Mouse (Mus musculus): ENCODE data around the gene Gm9008. TPM values are rescaled to one million over a fixed set of nuclear protein-coding genes. Genes with fewer than 3 reads are reported as not detected.
"Not testable (repeated sequence)": the region's sequence is repeated elsewhere in the genome, so short reads cannot be mapped to it uniquely, and the experiment has no call there.

The Gm9008 gene
- polyA plus RNA-seq (2015; fragmentation: Nextera tagmentation; extraction: Ambion mirVana) = 0.15 and 0.19 TPM in 2 replicates

DNA sequence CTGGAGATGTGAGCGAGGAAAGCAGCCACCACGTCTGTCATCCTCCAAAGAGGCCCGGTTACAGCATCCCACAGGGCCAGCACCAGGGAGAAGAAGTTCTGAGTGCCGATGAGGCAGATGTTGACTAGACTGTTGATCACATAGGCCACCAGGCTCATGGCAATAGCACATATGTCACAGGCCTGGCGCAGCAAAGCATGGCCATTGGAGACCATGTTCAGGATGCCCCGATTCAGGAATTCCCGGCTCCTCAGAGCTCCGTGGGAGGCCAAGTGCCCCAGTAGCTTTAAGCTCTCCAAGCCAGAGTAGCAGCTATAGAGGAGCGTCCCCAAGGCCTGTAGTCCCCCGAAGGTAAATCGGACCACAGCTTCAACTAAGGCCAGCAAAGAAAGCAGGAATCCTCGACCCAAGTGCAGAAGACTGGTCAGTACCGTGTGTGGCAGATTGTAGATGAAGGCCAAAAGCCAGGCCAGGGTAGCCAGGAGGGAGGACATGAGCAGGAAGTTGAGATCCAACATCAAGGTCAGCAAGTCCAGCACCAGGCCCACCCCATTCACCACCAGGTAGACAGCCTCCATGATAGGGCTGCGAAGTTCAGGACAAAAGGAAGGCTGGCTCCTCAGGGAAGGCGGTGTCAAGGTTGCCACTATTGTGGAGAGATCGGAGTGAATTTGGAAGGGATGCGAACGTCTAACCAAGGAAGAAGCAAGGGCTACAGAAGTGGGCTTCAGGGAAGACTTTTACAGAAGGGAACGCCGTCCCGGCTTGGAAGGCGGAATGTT lies at the start of gene Gm9008:
Gm9008 (minus strand) TSS at position 731 of the 782 bp plus-strand sequence.
- not testable (repeated sequence) for H3K27ac ChIP-seq (replicated peaks); H3K4me1 ChIP-seq; H3K9ac ChIP-seq (replicated peaks); H3K9me3 ChIP-seq (replicated peaks); H3K4me3 ChIP-seq (replicated peaks); H3K36me3 ChIP-seq; H3K4me2 ChIP-seq; H3K27me3 ChIP-seq (replicated peaks); ATAC-seq (ENCODE audit: low FRiP score)
- WGBS = 96% methylated on average over 19 of the region's 22 CpGs

DNA sequence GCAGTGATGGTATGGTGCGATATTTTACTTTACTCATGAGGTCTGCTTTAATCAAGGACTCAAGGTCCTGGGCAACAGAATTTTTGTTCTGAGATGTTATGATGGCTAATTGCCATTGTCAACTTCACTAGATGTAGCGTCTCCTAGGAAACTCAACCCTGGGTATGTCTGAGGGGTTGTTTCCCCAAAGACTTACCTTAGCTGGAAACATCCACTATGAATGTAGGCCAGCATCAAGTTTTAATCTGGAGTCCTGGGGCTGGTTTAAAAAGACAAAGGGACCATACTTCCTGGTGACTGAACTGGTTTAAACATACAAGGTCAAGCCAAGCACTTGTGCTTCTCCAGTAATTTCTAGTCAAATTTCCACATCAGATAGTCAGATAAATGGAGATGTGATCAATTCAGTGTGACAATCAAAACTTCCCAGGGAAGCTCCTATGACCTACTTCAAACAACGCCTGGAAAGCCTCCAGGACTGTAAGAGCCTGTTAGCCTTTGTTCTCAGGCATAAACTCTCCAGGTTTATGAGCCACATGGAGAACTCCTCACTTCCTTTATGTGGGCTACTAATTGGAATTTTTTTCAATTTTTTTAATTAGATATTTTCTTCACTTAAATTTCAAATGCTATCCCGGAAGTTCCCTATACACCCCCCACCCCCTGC lies 24.5 kb upstream of the Gm9008 start:
- Histone ChIP-seq H3K4me1 (no peaks in the 10 kb centered on the region), H3K4me2 (no peak overlapping the region), H3K27ac (replicated peaks) (no peak overlapping the region), H3K9me3 (replicated peaks) (no peaks in the 10 kb centered on the region), H3K36me3 (no peaks in the 10 kb centered on the region), H3K9ac (replicated peaks) (no peak overlapping the region), H3K27me3 (replicated peaks) (no peaks in the 10 kb centered on the region), H3K4me3 (replicated peaks) (no peak overlapping the region)
- WGBS = 83% methylated on average over 4 of the region's 4 CpGs
- no peak for ATAC-seq (ENCODE audit: low FRiP score)

DNA sequence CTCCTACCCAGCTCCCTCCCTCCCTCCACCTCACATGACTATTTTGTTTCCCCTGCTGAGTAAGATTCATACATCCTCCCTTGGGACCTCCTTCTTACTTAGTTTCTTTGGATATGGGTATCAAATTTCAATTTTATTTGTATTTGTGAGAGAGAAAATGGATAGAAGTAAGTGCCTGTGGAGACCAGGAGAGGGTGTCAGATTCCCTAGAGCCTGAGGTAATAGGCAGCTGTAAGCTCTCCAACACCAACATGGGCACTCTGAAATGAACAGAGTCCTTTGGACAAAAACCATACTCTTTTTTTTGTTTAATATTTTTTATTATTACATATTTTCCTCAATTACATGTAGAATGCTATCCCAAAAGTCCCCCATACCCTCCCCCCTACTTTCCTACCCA lies 12.6 kb upstream of the Gm9008 start:
- Histone ChIP-seq H3K4me1 (no peaks in the 10 kb centered on the region), H3K4me3 (replicated peaks) (no peak overlapping the region), H3K9ac (replicated peaks) (no peak overlapping the region), H3K27ac (replicated peaks) (no peak overlapping the region), H3K4me2 (no peak overlapping the region), H3K27me3 (replicated peaks) (no peaks in the 10 kb centered on the region), H3K9me3 (replicated peaks) (no peaks in the 10 kb centered on the region), H3K36me3 (no peaks in the 10 kb centered on the region)
- no peak for ATAC-seq (ENCODE audit: low FRiP score)

DNA sequence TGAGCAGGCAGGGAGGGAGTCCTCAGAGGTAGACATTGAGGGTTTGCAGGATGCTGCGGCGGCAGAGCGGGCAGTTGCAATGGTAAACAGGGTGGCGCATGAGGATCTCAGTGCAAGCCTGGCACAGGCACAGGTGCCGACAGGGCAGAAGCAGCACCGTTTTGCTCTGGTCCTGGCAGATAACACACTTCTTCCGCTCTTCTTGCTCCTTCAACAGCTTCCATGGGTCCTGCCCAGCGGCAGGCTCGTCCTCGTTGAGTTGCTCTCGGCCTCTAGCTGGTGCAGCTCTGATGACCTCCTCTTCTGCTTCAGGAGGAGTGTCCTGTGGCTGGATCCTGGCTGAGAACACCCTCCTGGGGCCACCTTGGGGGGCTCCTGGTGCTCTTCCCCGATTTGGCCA lies 1.2 kb downstream of the Gm9008 start:
- H3K9me3 ChIP-seq (replicated peaks); H3K27me3 ChIP-seq (replicated peaks); H3K36me3 ChIP-seq; H3K4me3 ChIP-seq (replicated peaks); H3K9ac ChIP-seq (replicated peaks); H3K4me2 ChIP-seq; ATAC-seq (ENCODE audit: low FRiP score); H3K27ac ChIP-seq (replicated peaks); H3K4me1 ChIP-seq: not testable (repeated sequence)
- 97% methylated on average over 6 of the region's 12 CpGs for WGBS

DNA sequence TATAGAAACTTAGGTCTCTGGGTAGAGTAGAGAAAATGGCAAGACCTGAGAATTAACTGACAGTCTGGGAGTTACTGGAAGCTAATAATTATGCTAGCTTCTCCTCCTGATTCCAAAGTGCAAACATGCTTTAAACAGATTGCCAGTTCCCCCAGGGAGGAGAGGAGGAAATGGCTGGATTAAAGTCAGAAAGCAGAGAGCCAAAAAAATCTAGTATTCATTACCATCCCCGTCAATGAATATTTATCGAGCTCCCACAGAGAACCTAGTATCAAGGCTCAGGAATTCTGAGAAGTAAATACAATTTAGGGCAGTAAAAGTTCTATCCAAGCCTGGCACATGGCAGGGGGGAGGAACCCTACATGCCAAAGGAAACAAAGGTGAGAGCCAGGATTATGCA lies 29.4 kb downstream of the Gm9008 start:
- H3K36me3 ChIP-seq = no peaks in the 10 kb centered on the region
- no peak for ATAC-seq (ENCODE audit: low FRiP score)
- no peak overlapping the region for H3K4me3 ChIP-seq (replicated peaks)
- 17% methylated on average over 2 of the region's 2 CpGs for WGBS
- H3K9me3 ChIP-seq (replicated peaks) = no peaks in the 10 kb centered on the region
- no peaks in the 10 kb centered on the region for H3K4me1 ChIP-seq
- H3K27ac ChIP-seq (replicated peaks) = no peak overlapping the region
- no peak overlapping the region for H3K4me2 ChIP-seq
- H3K9ac ChIP-seq (replicated peaks) = no peak overlapping the region
- H3K27me3 ChIP-seq (replicated peaks) = no peaks in the 10 kb centered on the region
